Mouse (Mus musculus): Measurements from ENCODE around the gene Olfr522.

- TF ChIP-seq CTCF (IDR thresholded peaks at IDR 0.05; ENCODE audit: control insufficient read depth, insufficient read depth, low read length) (no peak), POLR2A (IDR thresholded peaks at IDR 0.05; ENCODE audit: borderline replicate concordance, control insufficient read depth, low read depth, low read length) (no peak)
These were observed 4.8 kb upstream of the Olfr522 start for GRCm38 (mm10) chr7:140169386-140169785.

Measured in bone marrow, adult 2 months (tissue).